Mouse (Mus musculus) layer of hippocampus, postnatal 10 days (tissue): ENCODE results near the gene Hspbp1. TPM values are rescaled to one million over a fixed set of nuclear protein-coding genes. Genes with fewer than 3 reads are reported as not detected.

Source experiments
- DNase-seq, 2 experiments: peaks; one replicate each; pipeline ENCODE4 v3.0.0; 2021; ENCODE audit warnings: low spot score in 2 of 2
- total RNA-seq, 2 experiments: library from RNA; stranded (reverse); gene quantifications; 2 replicates each; pipeline ENCODE4 v1.2.3; 2021

The Hspbp1 gene
- total RNA-seq, 2 experiments from 2014 or later = 93.2 to 97.2 TPM

GRCm38 (mm10) chr7:4669156-4669555, 15.7 kb downstream of the Hspbp1 start:
- DNase-seq = no peak

GRCm38 (mm10) chr7:4668506-4668905, 16.4 kb downstream of the Hspbp1 start:
- DNase-seq = no peak

GRCm38 (mm10) chr7:4666871-4667270, 18.0 kb downstream of the Hspbp1 start:
- no peak for DNase-seq

GRCm38 (mm10) chr7:4663742-4664141, 21.1 kb downstream of the Hspbp1 start:
- no peak for DNase-seq

GRCm38 (mm10) chr7:4663179-4663578, 21.7 kb downstream of the Hspbp1 start:
- no peak for DNase-seq

- peak in 1 of 2 experiments; percentile 26 for DNase-seq
Observed at GRCm38 (mm10) chr7:4659911-4660443, 24.9 kb downstream of the Hspbp1 start.

GRCm38 (mm10) chr7:4658912-4659551, 25.8 kb downstream of the Hspbp1 start, which contains the start of gene Ppp6r1:
Gene Ppp6r1 (minus strand): TSS chr7:4659019.
- DNase-seq = peak; percentile 95 to 97

GRCm38 (mm10) chr7:4658128-4658907, 26.6 kb downstream of the Hspbp1 start:
- peak in 1 of 2 experiments; percentile 37 for DNase-seq

GRCm38 (mm10) chr7:4657521-4658127, 27.2 kb downstream of the Hspbp1 start:
- DNase-seq = peak; percentile 20 to 25

- no peak for DNase-seq
Observed at GRCm38 (mm10) chr7:4656818-4657217, 28.1 kb downstream of the Hspbp1 start.

GRCm38 (mm10) chr7:4655916-4656315, 29.0 kb downstream of the Hspbp1 start:
- no peak for DNase-seq

GRCm38 (mm10) chr7:4655393-4655792, 29.5 kb downstream of the Hspbp1 start:
- no peak for DNase-seq

GRCm38 (mm10) chr7:4654221-4654620, 30.6 kb downstream of the Hspbp1 start:
- DNase-seq = no peak

- DNase-seq = no peak
Observed at GRCm38 (mm10) chr7:4653780-4654179, 31.1 kb downstream of the Hspbp1 start.

GRCm38 (mm10) chr7:4653351-4653750, 31.5 kb downstream of the Hspbp1 start:
- no peak for DNase-seq

- DNase-seq = no peak
Observed at GRCm38 (mm10) chr7:4652726-4653125, 32.1 kb downstream of the Hspbp1 start.

GRCm38 (mm10) chr7:4651581-4651980, 33.3 kb downstream of the Hspbp1 start:
- DNase-seq = no peak

GRCm38 (mm10) chr7:4647992-4648391, 36.9 kb downstream of the Hspbp1 start:
- no peak for DNase-seq

GRCm38 (mm10) chr7:4647291-4647690, 37.6 kb downstream of the Hspbp1 start:
- no peak for DNase-seq

GRCm38 (mm10) chr7:4646806-4647205, 38.1 kb downstream of the Hspbp1 start:
- DNase-seq = no peak

- DNase-seq = no peak
Observed at GRCm38 (mm10) chr7:4643225-4643624, 41.6 kb downstream of the Hspbp1 start.

GRCm38 (mm10) chr7:4641956-4642355, 42.9 kb downstream of the Hspbp1 start:
- no peak for DNase-seq
